Mouse (Mus musculus) mature B cell (primary cell): Measurements from ENCODE around the gene Egfl7.

Source experiments
- in situ Hi-C: fragments of 300-500 bp; cut with MboI; formaldehyde crosslinking; loops from 2 replicates; pipeline ENCODE4 v1.14.3; 2019

The Egfl7 gene

GRCm38 (mm10) chr2:26638572-26638971 is 58.8 kb downstream of the Egfl7 start:
- in situ Hi-C loops: loop anchor here (5.0 kb wide), 1 partner anchor 51 kb away; the partner anchor contains the start of gene Gm20532

- in situ Hi-C loops: loop anchor here (5.0 kb wide), 1 partner anchor 52 kb away; the partner anchor contains the start of gene Gm20532
Observed at GRCm38 (mm10) chr2:26639083-26639482, 59.3 kb downstream of the Egfl7 start.

GRCm38 (mm10) chr2:26639838-26640830 is 60.3 kb downstream of the Egfl7 start:
- in situ Hi-C loops: loop anchor here (5.0 kb wide), 1 partner anchor 53 kb away; the partner anchor contains the start of gene Gm20532

- in situ Hi-C loops: no loop called here
Observed at GRCm38 (mm10) chr2:26641006-26641647, 61.3 kb downstream of the Egfl7 start.
